ENCODE assay signal across 8 mouse cellular contexts in the genomic region with DNA sequence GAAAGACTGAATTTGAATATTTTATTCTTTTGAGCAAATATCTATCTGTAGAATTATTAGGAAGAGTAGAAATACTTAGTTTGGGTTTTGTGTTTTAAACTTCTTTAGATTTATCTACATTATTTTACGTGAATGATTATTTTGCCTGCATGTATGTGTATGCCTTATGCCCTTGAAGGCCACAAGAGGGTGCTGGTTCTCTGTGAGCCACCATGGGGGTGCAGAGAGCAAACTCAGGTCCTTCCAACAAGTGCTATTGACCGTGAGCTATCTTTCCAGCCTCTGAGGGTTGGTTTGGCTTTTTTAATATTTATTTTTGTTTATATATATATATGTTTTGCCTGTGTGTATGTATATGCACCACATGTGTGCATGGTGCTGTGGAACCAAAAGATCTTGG. TPM values are rescaled to one million over a fixed set of nuclear protein-coding genes. Genes with fewer than 3 reads are reported as not detected.
DNase-seq lines count a peak whose midpoint lies in the region; ATAC-seq lines count a peak whose summit lies in the region.

No protein-coding gene starts in this region.

- peaks cover 83% of the 10 kb centered on the region for H3K36me3 ChIP-seq in heart, embryonic 10.5 days

- H3K4me3 ChIP-seq in heart, embryonic 10.5 days = no peak overlapping the region

- WGBS in heart, embryonic 10.5 days = 77% methylated on average over 2 of the region's 2 CpGs

- no peaks in the 10 kb centered on the region for H3K27me3 ChIP-seq in heart, embryonic 10.5 days (ENCODE audit: insufficient read depth, poor library complexity, severe bottlenecking)

- H3K27ac ChIP-seq in heart, embryonic 10.5 days = no peak overlapping the region

- ATAC-seq in erythroblast, adult 5-6 weeks (replicated peaks; ENCODE audit: low FRiP score, poor library complexity, severe bottlenecking) = peak; percentile 74; the same call in 1 of the 2 replicates

- peak; percentile 10 to 46 for DNase-seq in heart, postnatal 10 days
- no peak for DNase-seq in heart, embryonic 10.5 days (ENCODE audit: low spot score)
- DNase-seq in B cell, adult 2 months = peak; percentile 50 to 56
- peak; percentile 38 for DNase-seq in adipocyte (ENCODE audit: low spot score)
- peak; percentile 51 for DNase-seq in retina, postnatal 1 day
- DNase-seq in yolk sac, embryonic 10.5 days (ENCODE audit: low spot score) = no peak
- no peak for DNase-seq in frontal cortex, postnatal 36 days (ENCODE audit: low spot score in 2 of 2)

- intact Hi-C loops in heart, postnatal 10 days (cut with DNase I) = no loop called here

- no peaks in the 10 kb centered on the region for H3K9me3 ChIP-seq in heart, embryonic 10.5 days

- no peaks in the 10 kb centered on the region for H3K4me1 ChIP-seq in heart, embryonic 10.5 days

RNA-seq across cellular contexts. Expression of gene Dynlrb1, which starts 28.9 kb away (rescaled TPM):
- 100 to 1,000 TPM; 201 to 224 TPM for total RNA-seq in heart, postnatal 10 days (2021)
- polyA plus RNA-seq in heart, embryonic 10.5 days (2016; fragmentation: Nextera tagmentation; extraction: Ambion mirVana) = 380 and 389 TPM in 2 replicates
- total RNA-seq in erythroblast, adult 5-6 weeks (2015; ENCODE audit: low replicate concordance) = 83.8 and 114 TPM in 2 replicates
- total RNA-seq in erythroblast, adult 5-6 weeks (2017; ENCODE audit: low replicate concordance) = 25.0 and 51.9 TPM in 2 replicates

Comparison
In these comparisons a context has a peak if more than half of its experiments do, and no peak if none do; other contexts are left out.
1. DNase-seq: peak in heart, postnatal 10 days (2 of 2), B cell, adult 2 months (2 of 2), adipocyte (single experiment) and retina, postnatal 1 day (single experiment); none in heart, embryonic 10.5 days (single experiment), yolk sac, embryonic 10.5 days (single experiment) and frontal cortex, postnatal 36 days (0 of 2).